ENCODE assay signal across 8 mouse cellular contexts in the genomic region with DNA sequence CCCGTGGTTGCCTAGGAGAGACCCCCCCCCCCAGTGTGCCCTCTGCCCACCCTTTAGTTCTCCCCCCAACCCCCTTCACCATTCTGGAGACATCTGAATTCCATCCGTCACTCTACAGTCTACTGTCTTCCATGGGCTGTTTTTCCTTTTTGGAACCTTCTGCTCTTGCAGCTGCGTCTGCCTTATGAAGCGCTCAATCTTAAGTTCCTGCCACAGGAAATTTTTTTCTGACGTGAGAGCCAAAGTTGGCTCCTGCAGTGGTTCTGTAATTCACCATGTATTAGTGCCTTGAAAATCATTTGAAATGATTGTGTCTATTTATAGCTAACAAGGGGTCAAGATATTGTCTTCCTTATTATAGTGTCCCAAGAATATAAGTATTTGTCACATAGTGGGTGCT. TPM values are rescaled to one million over a fixed set of nuclear protein-coding genes. Genes with fewer than 3 reads are reported as not detected.
DNase-seq lines count a peak whose midpoint lies in the region; ATAC-seq and TF ChIP-seq lines count a peak whose summit lies in the region.

No protein-coding gene starts in this region.

- no peak for TF ChIP-seq POLR2A in brain, embryonic 14.5 days (IDR thresholded peaks at IDR 0.05; ENCODE audit: borderline replicate concordance, extremely low read depth, insufficient read depth, insufficient read length, poor library complexity, severe bottlenecking)

- H3K27ac ChIP-seq in heart, embryonic 13.5 days (replicated peaks), result 0 out of 2 replicates have a peak overlapping the region, but pooled peaks have one; percentile 79
- H3K27ac ChIP-seq in hindbrain, embryonic 16.5 days (ENCODE audit: low read depth, low read length), result peak overlapping the region; percentile 93; the same call in 1 of the 2 replicates
- no peak overlapping the region for H3K27ac ChIP-seq in midbrain, embryonic 12.5 days (replicated peaks)

- H3K27me3 ChIP-seq in heart, embryonic 13.5 days (replicated peaks), result peaks cover 37% of the 10 kb centered on the region
- no peaks in the 10 kb centered on the region for H3K27me3 ChIP-seq in hindbrain, embryonic 16.5 days (replicated peaks; ENCODE audit: control insufficient read depth, insufficient read depth, low read length)
- peaks cover 3% of the 10 kb centered on the region; the same call in 1 of the 2 replicates for H3K27me3 ChIP-seq in midbrain, embryonic 12.5 days

- peak overlapping the region; percentile 58 for H3K4me3 ChIP-seq in heart, embryonic 13.5 days
- H3K4me3 ChIP-seq in hindbrain, embryonic 16.5 days (ENCODE audit: low read length), result peak overlapping the region; percentile 63
- peak overlapping the region; percentile 60; the same call in 1 of the 2 replicates for H3K4me3 ChIP-seq in midbrain, embryonic 12.5 days

- TF ChIP-seq CTCF in brain, embryonic 14.5 days (IDR thresholded peaks at IDR 0.05; ENCODE audit: borderline replicate concordance, extremely low read depth, insufficient read depth, insufficient read length), result no peak

- H3K36me3 ChIP-seq in heart, embryonic 13.5 days, result peaks cover 41% of the 10 kb centered on the region
- peaks cover 5% of the 10 kb centered on the region for H3K36me3 ChIP-seq in hindbrain, embryonic 16.5 days (ENCODE audit: control insufficient read depth, insufficient read depth, low read length)
- peaks cover 27% of the 10 kb centered on the region for H3K36me3 ChIP-seq in midbrain, embryonic 12.5 days

- no peaks in the 10 kb centered on the region for H3K9me3 ChIP-seq in heart, embryonic 13.5 days
- H3K9me3 ChIP-seq in hindbrain, embryonic 16.5 days (ENCODE audit: control insufficient read depth, low read length), result no peaks in the 10 kb centered on the region
- H3K9me3 ChIP-seq in midbrain, embryonic 12.5 days, result no peaks in the 10 kb centered on the region

- no peak for ATAC-seq in heart, embryonic 13.5 days (ENCODE audit: extremely low read depth, insufficient number of reproducible peaks, low FRiP score, low TSS enrichment)
- no peak for ATAC-seq in hindbrain, embryonic 16.5 days
- no peak for ATAC-seq in midbrain, embryonic 12.5 days (ENCODE audit: low FRiP score, low read depth)

- peaks cover 38% of the 10 kb centered on the region for H3K4me1 ChIP-seq in heart, embryonic 13.5 days
- H3K4me1 ChIP-seq in hindbrain, embryonic 16.5 days (ENCODE audit: control insufficient read depth, insufficient read depth, low read depth, low read length), result peaks cover 11% of the 10 kb centered on the region
- peaks cover 20% of the 10 kb centered on the region for H3K4me1 ChIP-seq in midbrain, embryonic 12.5 days

- DNase-seq in heart, adult 8-10 months (ENCODE audit: low spot score), result no peak
- peak; percentile 23 for DNase-seq in brain, embryonic 14.5 days (ENCODE audit: low read depth)
- no peak for DNase-seq in ovary, adult 18-20 months (ENCODE audit: low spot score)
- DNase-seq in layer of hippocampus, adult 9-10 months (ENCODE audit: low spot score), result no peak
- DNase-seq in cerebellum, postnatal 10 days, result no peak

- WGBS in heart, embryonic 13.5 days, result 61% methylated on average over 5 of the region's 5 CpGs
- 58% methylated on average over 5 of the region's 5 CpGs for WGBS in hindbrain, embryonic 16.5 days
- WGBS in midbrain, embryonic 12.5 days, result 82% methylated on average over 5 of the region's 5 CpGs

- peak overlapping the region; percentile 83 for H3K9ac ChIP-seq in heart, embryonic 13.5 days
- peak overlapping the region; percentile 80 for H3K9ac ChIP-seq in hindbrain, embryonic 16.5 days (ENCODE audit: low read depth, low read length)
- peak overlapping the region; percentile 76; the same call in 1 of the 2 replicates for H3K9ac ChIP-seq in midbrain, embryonic 12.5 days (replicated peaks)

- peak overlapping the region; percentile 88 for H3K4me2 ChIP-seq in heart, embryonic 13.5 days
- peak overlapping the region; percentile 93 for H3K4me2 ChIP-seq in hindbrain, embryonic 16.5 days (ENCODE audit: low read length)
- H3K4me2 ChIP-seq in midbrain, embryonic 12.5 days (replicated peaks), result peak overlapping the region; percentile 88

RNA-seq across cellular contexts. Expression of gene Kank3, which starts 6.3 kb away (rescaled TPM):
- polyA plus RNA-seq in heart, embryonic 13.5 days (2015; fragmentation: Nextera tagmentation; extraction: Ambion mirVana), result 40.0 and 47.0 TPM in 2 replicates
- total RNA-seq in heart, adult 8-10 months (2022), result 10 to 100 TPM; 44.4 to 64.9 (median 51.3) TPM
- polyA plus RNA-seq in brain, embryonic 14.5 days (2012; rRNA removed), result 50.7 and 61.9 TPM in 2 replicates
- polyA plus RNA-seq in hindbrain, embryonic 16.5 days (2015; fragmentation: Nextera tagmentation; extraction: Ambion mirVana), result 45.8 and 46.6 TPM in 2 replicates
- 25.5 and 31.9 TPM in 2 replicates for polyA plus RNA-seq in midbrain, embryonic 12.5 days (2016; fragmentation: Nextera tagmentation; extraction: Ambion mirVana)

RNA-seq across cellular contexts. Expression of gene Rps28, which starts 7.8 kb away (rescaled TPM):
- 570 and 648 TPM in 2 replicates for polyA plus RNA-seq in heart, embryonic 13.5 days (2015; fragmentation: Nextera tagmentation; extraction: Ambion mirVana)
- 100 to 1,000 TPM; 691 to 822 (median 750) TPM for total RNA-seq in heart, adult 8-10 months (2022)
- polyA plus RNA-seq in brain, embryonic 14.5 days (2012; rRNA removed), result 1,048 and 1,174 TPM in 2 replicates
- polyA plus RNA-seq in hindbrain, embryonic 16.5 days (2015; fragmentation: Nextera tagmentation; extraction: Ambion mirVana), result 392 and 410 TPM in 2 replicates
- 613 and 671 TPM in 2 replicates for polyA plus RNA-seq in midbrain, embryonic 12.5 days (2016; fragmentation: Nextera tagmentation; extraction: Ambion mirVana)

RNA-seq across cellular contexts. Expression of gene Ndufa7, which starts 7.8 kb away (rescaled TPM):
- polyA plus RNA-seq in heart, embryonic 13.5 days (2015; fragmentation: Nextera tagmentation; extraction: Ambion mirVana), result 527 and 576 TPM in 2 replicates
- total RNA-seq in heart, adult 8-10 months (2022), result 100 to 1,000 TPM; 676 to 749 (median 700) TPM
- polyA plus RNA-seq in brain, embryonic 14.5 days (2012; rRNA removed), result 327 and 425 TPM in 2 replicates
- 464 and 517 TPM in 2 replicates for polyA plus RNA-seq in hindbrain, embryonic 16.5 days (2015; fragmentation: Nextera tagmentation; extraction: Ambion mirVana)
- 436 and 454 TPM in 2 replicates for polyA plus RNA-seq in midbrain, embryonic 12.5 days (2016; fragmentation: Nextera tagmentation; extraction: Ambion mirVana)

RNA-seq across cellular contexts. Expression of gene Cd320, which starts 26.3 kb away (rescaled TPM):
- 48.1 and 50.0 TPM in 2 replicates for polyA plus RNA-seq in heart, embryonic 13.5 days (2015; fragmentation: Nextera tagmentation; extraction: Ambion mirVana)
- total RNA-seq in heart, adult 8-10 months (2022), result 10 to 100 TPM; 28.9 to 33.6 (median 33.2) TPM
- 41.6 and 49.6 TPM in 2 replicates for polyA plus RNA-seq in brain, embryonic 14.5 days (2012; rRNA removed)
- polyA plus RNA-seq in hindbrain, embryonic 16.5 days (2015; fragmentation: Nextera tagmentation; extraction: Ambion mirVana), result 55.7 and 59.8 TPM in 2 replicates
- polyA plus RNA-seq in midbrain, embryonic 12.5 days (2016; fragmentation: Nextera tagmentation; extraction: Ambion mirVana), result 59.8 and 63.5 TPM in 2 replicates

RNA-seq across cellular contexts. Expression of gene Angptl4, which starts 35.0 kb away (rescaled TPM):
- polyA plus RNA-seq in heart, embryonic 13.5 days (2015; fragmentation: Nextera tagmentation; extraction: Ambion mirVana), result 17.0 and 17.8 TPM in 2 replicates
- total RNA-seq in heart, adult 8-10 months (2022), result 1 to 10 TPM; 2.9 to 9.8 (median 8.3) TPM
- 9.8 and 10.6 TPM in 2 replicates for polyA plus RNA-seq in brain, embryonic 14.5 days (2012; rRNA removed)
- 26.6 and 29.0 TPM in 2 replicates for polyA plus RNA-seq in hindbrain, embryonic 16.5 days (2015; fragmentation: Nextera tagmentation; extraction: Ambion mirVana)
- 21.1 and 28.3 TPM in 2 replicates for polyA plus RNA-seq in midbrain, embryonic 12.5 days (2016; fragmentation: Nextera tagmentation; extraction: Ambion mirVana)
